Mouse (Mus musculus) mesoderm, embryonic 11.5 days (tissue): Measurements from ENCODE around the gene Map2k1.
"Not testable (repeated sequence)": the region's sequence is repeated elsewhere in the genome, so short reads cannot be mapped to it uniquely, and the experiment has no call there.

Source experiments
- DNase-seq: peaks from one replicate; pipeline ENCODE4 v3.0.0-alpha.2; 2012; ENCODE audit warnings: low read depth, low spot score

Gene Map2k1

DNA sequence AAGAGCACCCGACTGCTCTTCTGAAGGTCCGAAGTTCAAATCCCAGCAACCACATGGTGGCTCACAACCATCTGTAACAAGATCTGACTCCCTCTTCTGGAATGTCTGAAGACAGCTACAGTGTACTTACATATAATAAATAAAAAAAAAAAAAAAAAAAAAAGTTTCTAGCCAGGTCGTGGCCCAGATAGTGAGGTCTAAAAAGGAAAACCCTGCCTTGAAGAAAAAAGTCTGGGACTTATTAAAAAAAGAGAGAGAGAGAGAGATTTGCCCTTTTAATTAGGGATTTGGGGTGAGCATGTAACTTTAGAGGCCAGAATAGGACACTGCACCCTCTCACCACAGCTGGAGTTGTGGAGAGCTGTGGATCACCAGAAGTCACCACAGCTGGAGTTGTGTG lies 83.5 kb downstream of the Map2k1 start:
- not testable (repeated sequence) for DNase-seq

DNA sequence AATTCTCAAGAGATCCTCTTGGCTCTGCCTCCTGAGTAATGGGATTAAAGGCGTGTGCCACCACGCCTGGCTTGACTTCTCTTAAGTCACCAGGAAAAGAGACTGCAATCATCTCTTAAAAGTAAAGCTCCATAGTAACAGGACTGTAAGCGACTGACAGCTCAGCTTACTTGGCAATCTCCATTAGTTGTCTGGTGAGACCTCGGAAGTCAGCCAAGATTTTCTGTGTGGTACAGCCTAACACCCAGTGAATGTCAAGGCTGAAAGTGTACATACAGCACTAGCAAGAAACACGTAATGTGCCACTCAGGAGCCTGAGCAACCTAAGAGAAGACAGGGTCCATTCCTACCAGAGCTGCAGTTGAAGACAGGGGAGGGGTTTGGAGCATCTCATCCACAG lies 93.0 kb downstream of the Map2k1 start:
- DNase-seq = no peak

- no peak for DNase-seq
Observed at GRCm38 (mm10) chr9:64156641-64157040, 96.8 kb downstream of the Map2k1 start.

GRCm38 (mm10) chr9:64139879-64140278 lies 113.6 kb downstream of the Map2k1 start:
- no peak for DNase-seq

- peak; percentile 50 for DNase-seq
Observed at GRCm38 (mm10) chr9:64138896-64139295, 114.5 kb downstream of the Map2k1 start.
